Mouse (Mus musculus) embryo, embryonic 11 days (tissue): ENCODE data around the gene Emc10.

ENCODE experiments used
- DNase-seq: peaks from one replicate; pipeline ENCODE4 v3.0.0-alpha.2; 2015

Emc10 gene

GRCm38 (mm10) chr7:44525126-44525832 lies 28.9 kb upstream of the Emc10 start:
- DNase-seq, result peak; percentile 27

DNA sequence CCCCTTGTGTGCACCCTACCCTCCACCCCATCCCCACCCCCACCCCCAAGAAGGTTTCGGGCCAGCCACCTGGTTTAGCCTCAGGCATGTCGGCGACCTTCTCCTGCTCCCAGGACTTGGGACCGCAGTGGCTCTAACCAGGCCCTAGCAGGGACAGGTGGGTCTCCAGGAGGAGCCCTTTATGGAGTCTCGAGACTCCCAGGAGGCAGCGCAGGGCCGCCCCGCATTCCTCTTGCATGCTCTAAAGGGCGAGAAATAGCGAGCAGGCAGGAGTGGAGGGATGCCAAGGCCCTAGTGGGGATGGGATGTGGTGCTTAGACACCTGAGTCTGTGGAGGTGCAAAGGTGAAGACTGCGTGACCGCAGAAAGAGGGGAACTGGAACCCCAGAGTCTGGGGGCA lies 28.2 kb upstream of the Emc10 start, which contains the start of gene Mybpc2:
TSS of gene Mybpc2 (minus strand) at position 155 of the 400 bp plus-strand sequence.
- DNase-seq, result no peak

- DNase-seq, result no peak
These were observed 26.7 kb upstream of the Emc10 start for GRCm38 (mm10) chr7:44523056-44523455.

- DNase-seq, result peak; percentile 88
These were observed 25.4 kb upstream of the Emc10 start for GRCm38 (mm10) chr7:44521710-44522109.

GRCm38 (mm10) chr7:44520990-44521389 lies 24.7 kb upstream of the Emc10 start:
- no peak for DNase-seq

DNA sequence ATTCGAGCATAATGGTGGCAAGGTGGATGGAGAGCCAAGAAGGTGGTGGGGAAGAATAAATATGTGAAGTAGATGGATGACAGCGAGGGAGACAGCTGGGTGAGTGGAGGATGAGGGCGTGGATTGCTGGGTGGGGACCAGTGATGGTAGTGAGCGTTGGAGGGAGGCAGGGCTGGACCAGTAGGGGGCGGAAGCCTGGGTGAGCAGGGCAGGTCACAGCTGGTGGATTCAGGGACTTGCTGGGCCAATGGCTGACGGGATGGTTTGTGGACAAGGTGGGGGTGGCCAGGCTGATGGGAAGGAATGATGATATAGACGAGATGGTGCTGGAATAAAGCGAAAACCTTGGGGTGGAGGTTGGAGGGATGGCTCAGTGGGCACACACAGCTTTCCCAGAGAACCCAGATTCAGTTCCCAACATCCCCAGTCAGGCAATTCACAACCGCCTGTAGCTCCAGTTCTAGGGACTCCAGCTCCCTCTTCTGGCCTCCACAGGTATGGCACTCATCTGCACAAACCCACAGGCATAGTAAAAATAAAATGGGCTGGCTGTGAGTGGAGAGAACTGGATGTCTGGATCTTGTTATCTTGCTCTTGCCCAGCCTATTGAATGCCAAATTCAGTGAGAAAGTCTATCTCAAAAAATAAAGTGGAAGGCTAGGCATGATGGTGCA lies 23.0 kb upstream of the Emc10 start:
- DNase-seq, result no peak

DNA sequence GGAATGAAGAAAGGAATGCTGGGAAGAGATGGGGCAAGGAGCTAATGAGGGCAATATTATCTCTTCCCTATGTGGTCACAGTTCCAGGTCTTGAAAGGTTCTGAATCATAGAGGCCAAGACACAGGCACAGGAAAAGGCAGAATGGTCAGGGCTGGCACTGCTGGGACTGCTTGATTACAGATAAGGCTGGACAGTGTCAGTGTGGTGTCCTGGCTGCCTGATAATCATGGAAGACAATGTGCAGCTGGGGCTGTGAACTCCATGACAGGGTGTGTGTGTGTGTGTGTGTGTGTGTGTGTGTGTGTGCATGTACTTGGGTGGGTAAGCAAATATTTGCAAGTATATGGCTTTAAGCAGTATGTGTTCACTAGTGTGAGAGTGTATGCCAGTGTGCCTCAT lies 11.2 kb upstream of the Emc10 start:
- no peak for DNase-seq

- peak; percentile 64 for DNase-seq
These were observed 5.3 kb upstream of the Emc10 start for GRCm38 (mm10) chr7:44501563-44502115.

DNA sequence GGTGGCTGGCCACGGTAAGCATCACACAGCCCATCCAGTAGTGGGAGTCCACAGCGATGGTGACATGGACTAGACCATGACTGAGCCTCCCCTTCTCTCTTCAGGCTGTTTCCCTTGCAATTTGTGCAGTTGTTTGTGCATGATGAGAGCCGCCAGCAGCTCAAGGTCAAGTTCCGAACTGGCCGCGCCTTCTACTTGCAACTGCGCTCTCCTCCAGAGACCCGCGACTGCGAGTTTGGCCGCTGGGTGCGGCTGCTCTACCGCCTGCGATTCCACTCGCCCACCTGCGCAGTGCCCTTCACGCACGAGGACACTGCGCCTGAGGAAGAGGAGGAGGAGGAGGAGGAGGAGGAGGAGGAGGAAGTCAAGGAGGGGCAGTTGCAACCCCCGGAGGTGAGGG lies 3.7 kb upstream of the Emc10 start:
- no peak for DNase-seq

DNA sequence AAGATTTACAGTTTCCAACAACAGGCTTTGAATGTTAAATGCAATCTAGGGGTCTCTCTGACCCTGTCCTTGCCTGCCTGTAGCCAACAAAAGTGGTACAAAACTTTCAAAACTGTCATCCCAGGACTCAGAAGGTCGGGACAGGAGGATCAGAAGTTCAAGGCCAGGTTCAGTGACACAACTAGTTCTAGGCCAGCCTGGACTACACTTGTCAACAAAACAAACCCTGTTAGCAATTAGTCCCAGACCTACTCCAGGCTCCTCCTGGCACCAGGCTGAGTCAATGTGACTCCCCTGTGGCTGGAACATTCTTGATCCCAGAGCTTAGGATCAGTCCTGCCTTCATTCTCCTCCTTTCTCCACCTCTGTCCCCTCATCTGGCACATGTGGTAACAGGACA lies 2.6 kb upstream of the Emc10 start:
- DNase-seq, result no peak

DNA sequence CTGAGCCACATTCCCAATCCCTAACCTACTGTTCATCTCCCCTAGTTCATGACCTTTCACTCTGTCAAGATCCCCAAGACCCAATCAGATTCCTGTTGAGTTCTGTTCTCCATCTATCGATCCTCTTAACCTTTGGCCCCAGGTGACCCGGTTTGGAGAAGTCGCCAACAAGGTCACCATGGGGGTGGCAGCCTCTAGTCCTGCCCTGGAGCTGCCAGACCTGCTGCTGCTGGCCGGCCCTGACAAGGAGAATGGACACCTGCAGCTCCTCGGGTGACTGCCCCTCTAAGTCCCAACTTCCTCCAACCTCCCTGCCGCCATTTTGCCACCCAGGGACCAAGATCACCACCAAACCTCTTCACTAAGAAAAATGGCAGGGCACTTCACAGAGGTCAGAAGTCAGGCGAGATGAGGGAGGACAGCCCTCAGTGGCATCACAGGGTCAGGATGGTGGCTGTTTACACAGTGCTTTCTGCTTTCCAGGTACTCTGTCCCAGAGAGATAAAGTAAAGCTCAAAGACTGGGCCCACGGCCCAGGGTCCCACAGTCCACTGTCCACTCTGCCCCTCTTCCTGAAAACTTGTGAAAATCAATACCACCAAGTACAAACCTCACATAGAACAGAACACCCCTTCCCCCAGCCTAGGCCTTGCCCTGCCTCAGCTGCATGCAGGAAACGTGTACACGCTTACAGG lies 1.2 kb upstream of the Emc10 start:
- no peak for DNase-seq

DNA sequence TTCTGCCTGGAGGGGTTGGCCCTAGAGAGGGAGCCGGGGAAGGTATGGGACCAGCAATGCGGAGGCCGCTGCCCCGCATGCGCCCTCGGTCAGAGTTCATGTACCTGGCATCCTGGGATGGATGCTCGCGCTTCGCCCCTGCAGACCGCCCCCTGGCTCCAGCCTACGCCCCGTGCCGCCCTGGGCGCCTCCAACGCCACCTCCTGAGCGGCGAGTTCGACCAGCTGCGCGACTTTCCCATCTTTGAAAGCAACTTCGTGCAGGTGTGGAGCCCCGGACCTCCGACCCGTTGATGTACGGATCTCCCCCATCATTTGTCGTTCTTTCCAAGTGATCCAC lies 411 bp upstream of the Emc10 start:
- DNase-seq, result no peak

DNA sequence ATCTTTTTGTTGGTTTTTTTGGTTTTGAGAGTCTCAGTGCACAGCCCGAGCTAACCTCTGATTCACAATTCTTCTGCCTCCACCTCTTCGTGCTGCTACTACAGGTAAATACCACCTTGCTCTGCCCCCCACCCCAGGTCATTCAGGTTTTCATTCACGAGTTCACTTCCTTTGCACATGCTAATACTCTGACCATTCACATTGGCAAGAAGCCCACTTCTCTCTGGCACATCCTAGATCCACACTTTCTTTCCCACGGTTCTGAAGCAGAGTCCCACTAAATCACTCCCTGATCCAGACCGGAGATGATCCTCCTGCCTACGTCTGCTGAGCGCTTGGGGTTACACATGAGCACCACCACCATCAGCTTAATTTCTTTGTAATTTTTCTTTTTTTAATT lies 1.2 kb downstream of the Emc10 start:
- DNase-seq, result no peak

DNA sequence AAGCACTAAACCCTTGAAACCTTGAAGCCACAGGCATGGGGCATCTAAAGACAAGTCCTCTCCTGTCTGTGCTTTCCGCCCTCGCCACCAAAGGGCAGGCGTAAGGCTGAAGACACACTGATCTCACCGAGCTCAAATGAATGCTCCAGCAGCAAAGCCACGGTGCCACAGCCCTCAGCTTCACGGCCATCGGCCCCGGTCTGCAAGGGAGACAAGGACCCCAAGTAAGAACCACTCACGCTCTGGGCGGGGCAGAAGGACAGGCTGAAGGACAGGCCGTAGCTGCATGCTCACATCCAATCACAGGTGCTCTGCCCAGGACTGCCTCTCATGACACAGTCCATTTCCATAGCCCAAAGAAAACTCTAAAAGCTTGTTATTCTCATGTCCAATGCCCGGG lies 1.6 kb downstream of the Emc10 start:
- DNase-seq, result no peak

- no peak for DNase-seq
These were observed 4.0 kb downstream of the Emc10 start for GRCm38 (mm10) chr7:44492166-44492826.

GRCm38 (mm10) chr7:44491391-44491790 lies 4.9 kb downstream of the Emc10 start:
- DNase-seq, result no peak

GRCm38 (mm10) chr7:44490281-44490680 lies 6.0 kb downstream of the Emc10 start:
- DNase-seq, result no peak

GRCm38 (mm10) chr7:44488545-44488944 lies 7.8 kb downstream of the Emc10 start:
- no peak for DNase-seq

- no peak for DNase-seq
These were observed 8.4 kb downstream of the Emc10 start for GRCm38 (mm10) chr7:44487936-44488335.

- no peak for DNase-seq
These were observed 9.3 kb downstream of the Emc10 start for GRCm38 (mm10) chr7:44486927-44487575.

- no peak for DNase-seq
These were observed 10.6 kb downstream of the Emc10 start for GRCm38 (mm10) chr7:44485572-44486195.
